Mouse (Mus musculus) midbrain, embryonic 13.5 days (tissue): ENCODE measurements around the gene Cul1. TPM values are rescaled to one million over a fixed set of nuclear protein-coding genes. Genes with fewer than 3 reads are reported as not detected.
"Not testable (repeated sequence)": the region's sequence is repeated elsewhere in the genome, so short reads cannot be mapped to it uniquely, and the experiment has no call there.

Experiments
- ATAC-seq: fragments of 200-750 bp; cut with Nextera tagmentation; 2 replicates; pipeline ENCODE4 v1.8.0; 2017; ENCODE audit warnings: mild to moderate bottlenecking, moderate TSS enrichment, moderate library complexity
- H3K27ac ChIP-seq: fragments of 300-500 bp; sonication (generic); 2 replicates; pipeline ENCODE4 v1.5.1; 2015; ENCODE audit warnings: inconsistent platforms, mild to moderate bottlenecking, moderate library complexity
- H3K27me3 ChIP-seq: fragments of 300-500 bp; sonication (generic); 2 replicates; pipeline ENCODE4 v1.6.1; 2015; ENCODE audit warnings: mild to moderate bottlenecking, inconsistent platforms
- H3K36me3 ChIP-seq: fragments of 300-500 bp; sonication (generic); 2 replicates; pipeline ENCODE4 v1.6.1; 2015; ENCODE audit warnings: mild to moderate bottlenecking, inconsistent platforms
- H3K4me1 ChIP-seq: fragments of 300-500 bp; sonication (generic); replicated peaks from 2 replicates; pipeline ENCODE4 v1.6.1; 2015; ENCODE audit warnings: inconsistent platforms
- H3K4me2 ChIP-seq: fragments of 300-500 bp; sonication (generic); replicated peaks from 2 replicates; pipeline ENCODE4 v1.6.1; 2015; ENCODE audit warnings: moderate library complexity, mild to moderate bottlenecking, inconsistent platforms
- H3K4me3 ChIP-seq: fragments of 300-500 bp; sonication (generic); replicated peaks from 2 replicates; pipeline ENCODE4 v1.5.1; 2015; ENCODE audit warnings: mild to moderate bottlenecking, inconsistent platforms
- H3K9ac ChIP-seq: fragments of 300-500 bp; sonication (generic); replicated peaks from 2 replicates; pipeline ENCODE4 v1.6.1; 2015; ENCODE audit warnings: mild to moderate bottlenecking, inconsistent platforms
- H3K9me3 ChIP-seq: fragments of 300-500 bp; sonication (generic); 2 replicates; pipeline ENCODE4 v1.6.1; 2016; ENCODE audit warnings: mild to moderate bottlenecking, inconsistent platforms
- WGBS: fragments of 180-500 bp; shearing (Covaris S2); methylation state at CpG from one replicate; pipeline ENCODE4 v1.1.7; 2015; 5-methylcytosine and 5-hydroxymethylcytosine counted together
- polyA plus RNA-seq: library from polyadenylated mRNA; unstranded; fragments of >200 nt; fragmentation: Nextera tagmentation; extraction: Ambion mirVana; gene quantifications from 2 replicates; pipeline ENCODE4 v1.2.1, GENCODE M21; 2015

The Cul1 gene
- 135 and 138 TPM in 2 replicates for polyA plus RNA-seq

- H3K4me2 ChIP-seq = peak within 1 kb of the TSS; percentile 76
- H3K9ac ChIP-seq = peak within 1 kb of the TSS; percentile 99
- no peaks in the 10 kb centered on the region for H3K36me3 ChIP-seq
- ATAC-seq = no peak
- peaks cover 31% of the 10 kb centered on the region for H3K4me1 ChIP-seq
- H3K9me3 ChIP-seq = no peaks in the 10 kb centered on the region
- H3K27ac ChIP-seq = peak within 1 kb of the TSS; percentile 98
- 36% methylated on average over 2 of the region's 2 CpGs for WGBS
- H3K27me3 ChIP-seq = no peaks in the 10 kb centered on the region
- peak within 1 kb of the TSS; percentile 98 for H3K4me3 ChIP-seq
Observed at GRCm38 (mm10) chr6:47453098-47453497, at the start of gene Cul1. Gene Cul1 (plus strand): TSS chr6:47453398.

GRCm38 (mm10) chr6:47404419-47405382, 48.5 kb upstream of the Cul1 start:
- H3K36me3 ChIP-seq = no peaks in the 10 kb centered on the region
- H3K27me3 ChIP-seq = no peaks in the 10 kb centered on the region
- no peaks in the 10 kb centered on the region for H3K4me1 ChIP-seq
- H3K4me2 ChIP-seq = no peak overlapping the region
- no peak overlapping the region for H3K27ac ChIP-seq
- no peaks in the 10 kb centered on the region for H3K9me3 ChIP-seq
- no peak for ATAC-seq
- H3K9ac ChIP-seq = no peak overlapping the region
- 89% methylated on average over 11 of the region's 11 CpGs for WGBS
- H3K4me3 ChIP-seq = no peak overlapping the region

- H3K4me2 ChIP-seq = no peak overlapping the region
- H3K9me3 ChIP-seq = no peaks in the 10 kb centered on the region
- 39% methylated on average over 4 of the region's 4 CpGs for WGBS
- ATAC-seq = no peak
- no peaks in the 10 kb centered on the region for H3K36me3 ChIP-seq
- no peak overlapping the region for H3K27ac ChIP-seq
- no peaks in the 10 kb centered on the region for H3K4me1 ChIP-seq
- H3K4me3 ChIP-seq = no peak overlapping the region
- H3K9ac ChIP-seq = no peak overlapping the region
- H3K27me3 ChIP-seq = no peaks in the 10 kb centered on the region
Observed at GRCm38 (mm10) chr6:47412886-47413606, 40.2 kb upstream of the Cul1 start.

GRCm38 (mm10) chr6:47413656-47414055, 39.5 kb upstream of the Cul1 start:
- Histone ChIP-seq H3K36me3 (no peaks in the 10 kb centered on the region), H3K9me3 (no peaks in the 10 kb centered on the region), H3K4me1 (no peaks in the 10 kb centered on the region), H3K9ac (no peak overlapping the region), H3K27ac (no peak overlapping the region), H3K4me2 (no peak overlapping the region), H3K27me3 (no peaks in the 10 kb centered on the region), H3K4me3 (no peak overlapping the region)
- 28% methylated on average over 2 of the region's 2 CpGs for WGBS
- no peak for ATAC-seq

- Histone ChIP-seq H3K4me1 (no peaks in the 10 kb centered on the region), H3K27me3 (no peaks in the 10 kb centered on the region), H3K9me3 (no peaks in the 10 kb centered on the region), H3K9ac (no peak overlapping the region), H3K4me3 (no peak overlapping the region), H3K4me2 (no peak overlapping the region), H3K27ac (no peak overlapping the region), H3K36me3 (no peaks in the 10 kb centered on the region)
- WGBS = 80% methylated on average over 3 of the region's 3 CpGs
- no peak for ATAC-seq
Observed at GRCm38 (mm10) chr6:47418691-47419090, 34.5 kb upstream of the Cul1 start.

GRCm38 (mm10) chr6:47420156-47420555, 33.0 kb upstream of the Cul1 start:
- Histone ChIP-seq H3K9ac (no peak overlapping the region), H3K9me3 (no peaks in the 10 kb centered on the region), H3K4me1 (no peaks in the 10 kb centered on the region), H3K27ac (no peak overlapping the region), H3K4me3 (no peak overlapping the region), H3K27me3 (no peaks in the 10 kb centered on the region), H3K36me3 (no peaks in the 10 kb centered on the region), H3K4me2 (no peak overlapping the region)
- ATAC-seq = no peak

GRCm38 (mm10) chr6:47421221-47421620, 32.0 kb upstream of the Cul1 start:
- H3K4me2 ChIP-seq = no peak overlapping the region
- H3K4me1 ChIP-seq = no peaks in the 10 kb centered on the region
- no peak overlapping the region for H3K4me3 ChIP-seq
- no peaks in the 10 kb centered on the region for H3K9me3 ChIP-seq
- no peaks in the 10 kb centered on the region for H3K36me3 ChIP-seq
- H3K9ac ChIP-seq = no peak overlapping the region
- 86% methylated on average over 1 of the region's 1 CpGs for WGBS
- H3K27ac ChIP-seq = no peak overlapping the region
- no peak for ATAC-seq
- no peaks in the 10 kb centered on the region for H3K27me3 ChIP-seq

GRCm38 (mm10) chr6:47426136-47426535, 27.1 kb upstream of the Cul1 start:
- Histone ChIP-seq H3K27ac (no peak overlapping the region), H3K27me3 (no peaks in the 10 kb centered on the region), H3K4me2 (no peak overlapping the region), H3K4me1 (no peaks in the 10 kb centered on the region), H3K36me3 (no peaks in the 10 kb centered on the region), H3K4me3 (no peak overlapping the region), H3K9me3 (no peaks in the 10 kb centered on the region), H3K9ac (no peak overlapping the region)
- WGBS = 50% methylated on average over 1 of the region's 1 CpGs
- no peak for ATAC-seq

GRCm38 (mm10) chr6:47426556-47426955, 26.6 kb upstream of the Cul1 start:
- not testable (repeated sequence) for H3K9ac ChIP-seq, ATAC-seq, H3K4me3 ChIP-seq, H3K27ac ChIP-seq, H3K36me3 ChIP-seq, H3K4me2 ChIP-seq, H3K4me1 ChIP-seq, H3K9me3 ChIP-seq, H3K27me3 ChIP-seq
- 90% methylated on average over 4 of the region's 4 CpGs for WGBS

GRCm38 (mm10) chr6:47432795-47433194, 20.4 kb upstream of the Cul1 start:
- not testable (repeated sequence) for H3K4me3 ChIP-seq, H3K27me3 ChIP-seq, H3K9me3 ChIP-seq, H3K4me1 ChIP-seq, H3K9ac ChIP-seq, H3K36me3 ChIP-seq, ATAC-seq, H3K27ac ChIP-seq, H3K4me2 ChIP-seq
- 94% methylated on average over 12 of the region's 12 CpGs for WGBS

- Histone ChIP-seq H3K27me3 (no peaks in the 10 kb centered on the region; the same call in 1 of the 2 replicates), H3K4me1 (no peaks in the 10 kb centered on the region), H3K36me3 (no peaks in the 10 kb centered on the region), H3K9ac (no peak overlapping the region), H3K4me2 (no peak overlapping the region), H3K4me3 (no peak overlapping the region), H3K9me3 (no peaks in the 10 kb centered on the region), H3K27ac (no peak overlapping the region)
- ATAC-seq = no peak
- 85% methylated on average over 2 of the region's 2 CpGs for WGBS
Observed at GRCm38 (mm10) chr6:47440080-47440479, 13.1 kb upstream of the Cul1 start.

- H3K9ac ChIP-seq = no peak overlapping the region
- no peak for ATAC-seq
- H3K4me2 ChIP-seq = no peak overlapping the region
- no peaks in the 10 kb centered on the region for H3K36me3 ChIP-seq
- 88% methylated on average over 1 of the region's 1 CpGs for WGBS
- no peak overlapping the region for H3K4me3 ChIP-seq
- no peak overlapping the region for H3K27ac ChIP-seq
- no peaks in the 10 kb centered on the region; the same call in 1 of the 2 replicates for H3K27me3 ChIP-seq
- H3K4me1 ChIP-seq = no peaks in the 10 kb centered on the region
- no peaks in the 10 kb centered on the region for H3K9me3 ChIP-seq
Observed at GRCm38 (mm10) chr6:47447658-47448057, 5.5 kb upstream of the Cul1 start.
